Mouse (Mus musculus) fat pad, adult 2 months (tissue): ENCODE measurements around the gene Kcnj15.

Experiments
- DNase-seq: peaks from one replicate; pipeline ENCODE4 v3.0.0-alpha.2; 2011; ENCODE audit warnings: low read depth, low spot score; ENCODE audit errors: extremely low read depth

The Kcnj15 gene

DNA sequence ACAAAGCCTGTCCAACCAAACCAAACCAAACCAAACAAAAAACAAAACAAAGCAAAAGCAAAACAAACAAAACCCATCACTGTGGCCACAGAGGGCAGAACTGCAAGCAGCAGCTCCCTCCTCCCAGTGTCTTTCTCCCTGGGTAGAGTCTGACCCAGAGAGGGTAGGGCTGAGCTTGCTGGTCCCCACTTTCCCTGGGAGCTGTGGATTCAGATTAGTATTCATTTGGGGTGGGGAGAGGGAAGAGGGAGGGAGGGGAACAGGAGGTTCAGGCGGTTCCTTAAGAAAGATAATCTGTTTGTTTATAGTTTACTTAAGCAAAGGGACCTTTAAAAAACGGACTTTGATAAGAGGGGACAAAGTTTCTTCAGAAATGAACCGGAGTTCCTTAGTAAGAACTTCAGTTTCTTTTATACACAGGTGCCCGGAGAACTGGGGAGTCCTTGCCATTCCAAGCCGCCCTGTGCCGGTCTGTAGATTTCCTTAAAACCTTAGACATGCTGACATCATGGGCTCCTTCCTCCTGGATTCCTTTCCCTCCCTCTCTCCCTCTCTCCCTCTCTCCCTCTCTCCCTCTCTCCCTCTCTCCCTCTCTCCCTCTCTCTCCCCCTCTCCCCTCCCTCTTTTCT, at the start of gene Kcnj15:
Gene Kcnj15 (plus strand): TSS at position 293 of the 629 bp plus-strand sequence.
- no peak for DNase-seq

DNA sequence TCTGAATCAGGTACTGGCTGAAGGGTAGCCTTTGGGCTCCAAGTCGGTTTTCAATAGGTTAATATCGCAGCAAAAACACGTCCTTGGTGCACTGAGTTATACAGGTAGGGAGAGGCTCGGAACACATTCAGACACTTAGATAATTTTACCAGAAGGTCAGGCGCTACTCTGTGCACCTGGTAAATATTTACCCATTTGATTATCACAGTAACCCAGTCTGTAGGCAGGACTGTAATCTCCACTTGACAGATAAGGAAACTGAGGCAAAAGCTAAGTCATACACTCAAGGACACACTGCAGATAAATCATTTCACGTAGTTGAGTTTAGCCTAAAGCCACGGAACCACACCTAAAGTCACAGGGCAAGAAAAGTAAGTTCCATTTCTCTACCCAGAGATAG, 49.1 kb upstream of the Kcnj15 start:
- no peak for DNase-seq

DNA sequence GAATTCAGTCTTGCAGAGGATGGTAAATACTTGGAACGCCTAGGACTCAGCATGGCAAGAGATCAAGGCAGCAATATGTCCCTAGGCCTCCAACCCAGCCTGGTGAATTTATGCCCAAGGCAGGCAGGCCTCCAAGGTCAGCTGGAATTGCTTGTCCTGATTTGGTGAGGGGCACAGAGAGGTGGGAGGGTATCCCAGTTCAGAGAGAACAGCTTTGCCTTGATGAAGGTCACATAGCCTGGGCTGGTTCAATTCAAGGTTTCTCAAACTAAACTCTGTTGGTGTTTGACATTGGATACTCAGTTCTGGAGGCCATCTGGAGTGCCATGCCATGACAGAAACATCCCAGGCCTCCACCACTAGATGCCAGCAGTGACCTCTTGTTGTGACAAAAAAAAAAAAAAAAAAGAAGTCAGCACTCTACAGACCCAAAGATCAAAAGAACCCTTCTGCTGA, 48.3 kb upstream of the Kcnj15 start:
- DNase-seq = no peak

DNA sequence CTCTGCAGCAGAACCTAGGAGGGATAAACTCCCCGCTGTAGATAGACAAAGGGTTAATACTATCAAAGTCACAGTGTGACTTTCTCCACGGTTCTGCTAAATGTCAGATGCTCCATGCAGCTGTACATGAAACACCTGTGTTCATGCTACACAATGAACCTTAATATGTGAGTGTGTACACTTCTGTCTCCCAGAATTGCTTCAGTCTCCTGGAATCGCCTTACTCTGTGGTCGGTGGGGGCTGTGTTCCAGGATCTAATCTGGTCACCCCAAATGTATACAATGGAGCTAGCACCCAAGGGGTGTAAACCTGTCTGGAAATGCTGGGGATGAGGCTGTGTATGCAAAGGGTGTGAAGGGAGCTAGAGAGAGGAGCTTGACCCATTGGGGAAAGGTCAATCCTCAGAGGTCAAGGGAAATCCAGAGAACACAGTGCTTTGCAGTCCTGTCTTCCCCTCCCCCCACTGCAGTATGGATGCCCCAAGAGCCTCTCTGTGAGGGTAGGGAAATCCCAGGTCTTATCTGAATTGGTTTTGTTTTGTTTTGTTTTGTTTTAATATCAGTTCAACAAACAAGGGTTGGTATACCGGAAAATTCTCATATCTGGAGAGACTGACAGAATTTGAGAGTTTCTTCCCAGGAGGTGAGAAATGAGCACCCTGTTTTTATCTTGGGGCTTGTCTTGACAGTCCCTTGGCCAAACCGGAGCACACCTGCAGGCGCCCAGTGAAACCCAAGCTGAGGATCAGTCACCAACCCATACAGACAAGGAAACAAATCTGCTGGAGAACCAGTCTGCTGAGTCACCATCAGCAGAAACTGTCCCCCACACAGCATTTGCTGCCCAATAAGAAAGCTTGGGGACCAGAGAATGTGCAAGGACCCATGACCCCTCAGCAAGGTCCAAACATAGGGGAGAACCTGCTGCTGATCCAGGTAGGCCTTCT, 42.8 kb upstream of the Kcnj15 start:
- no peak for DNase-seq

DNA sequence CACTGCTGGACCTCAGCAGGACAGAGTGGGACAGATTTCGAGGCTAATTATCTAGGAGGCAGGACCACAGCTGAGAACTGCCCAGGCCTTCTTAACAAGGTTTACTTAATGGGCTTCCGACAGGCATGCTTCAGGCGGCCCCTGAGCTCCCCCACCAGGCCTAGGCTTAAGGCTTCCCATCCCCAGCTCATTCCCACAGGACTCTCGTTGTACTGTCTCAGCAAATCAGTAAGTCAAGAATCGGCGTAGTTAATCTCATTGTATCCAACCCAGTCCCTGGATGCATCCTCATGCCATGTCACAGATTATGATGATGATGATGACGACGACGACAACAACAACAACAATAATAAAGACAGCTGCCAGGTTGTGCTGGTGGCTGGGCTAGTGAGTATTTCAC, 41.6 kb upstream of the Kcnj15 start:
- DNase-seq = no peak

DNA sequence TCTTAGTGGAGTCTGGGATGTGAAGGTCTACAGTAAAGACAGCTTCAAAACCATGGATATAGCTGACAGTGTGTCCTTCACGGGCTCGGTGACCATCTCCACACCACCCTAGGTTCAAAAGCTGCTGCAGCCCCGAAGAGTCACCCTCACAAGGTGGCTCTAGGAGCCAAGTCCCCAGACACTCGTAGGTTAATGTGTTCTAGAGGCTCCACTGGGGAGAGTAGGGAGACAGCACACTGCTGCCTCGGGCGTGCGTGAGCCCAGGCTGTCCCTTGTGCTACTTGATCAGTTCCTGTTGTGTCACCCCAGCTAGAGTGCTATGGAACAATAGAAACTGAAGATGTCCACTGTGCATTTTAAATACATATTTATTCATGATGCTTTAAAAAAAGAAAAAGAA, 41.0 kb upstream of the Kcnj15 start:
- DNase-seq = no peak

DNA sequence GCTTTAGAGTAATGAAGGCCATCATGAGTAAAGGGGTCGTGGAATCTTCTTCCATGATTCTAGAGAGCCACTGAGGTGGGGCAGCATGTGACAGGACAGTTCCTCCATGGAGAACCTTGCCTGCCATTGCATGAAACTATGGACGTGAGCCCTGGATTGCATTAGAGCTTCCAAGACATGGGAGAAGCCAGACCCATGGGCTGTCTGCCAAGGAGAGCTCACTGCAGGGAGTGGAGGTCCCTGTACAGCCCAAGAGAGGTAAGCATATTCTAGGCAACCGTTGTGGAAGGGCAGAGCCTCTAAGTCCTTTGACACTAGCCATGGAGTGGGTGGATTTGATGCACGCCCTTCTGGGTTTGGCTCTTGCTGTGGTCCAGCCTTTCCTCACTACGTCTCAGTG, 40.5 kb upstream of the Kcnj15 start:
- no peak for DNase-seq

DNA sequence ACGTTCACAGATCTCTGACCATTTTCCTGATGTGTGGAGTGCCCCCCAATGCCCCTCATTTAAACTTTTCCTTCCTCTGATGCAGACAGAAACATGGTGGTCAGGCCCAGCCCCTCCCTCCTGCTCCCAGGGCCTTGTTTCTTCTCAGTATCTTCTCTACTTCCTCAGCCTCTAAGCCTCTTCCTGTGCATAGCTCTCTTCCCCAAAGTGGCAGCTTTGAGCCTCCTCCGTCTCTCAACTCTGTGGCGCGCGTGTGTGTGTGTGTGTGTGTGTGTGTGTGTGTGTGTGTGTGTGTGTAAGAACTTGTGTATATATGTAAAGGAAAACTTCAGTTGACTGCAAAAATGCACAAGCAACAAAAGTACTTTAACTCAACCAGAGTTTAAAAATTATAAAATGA, 38.6 kb upstream of the Kcnj15 start:
- DNase-seq = no peak

DNA sequence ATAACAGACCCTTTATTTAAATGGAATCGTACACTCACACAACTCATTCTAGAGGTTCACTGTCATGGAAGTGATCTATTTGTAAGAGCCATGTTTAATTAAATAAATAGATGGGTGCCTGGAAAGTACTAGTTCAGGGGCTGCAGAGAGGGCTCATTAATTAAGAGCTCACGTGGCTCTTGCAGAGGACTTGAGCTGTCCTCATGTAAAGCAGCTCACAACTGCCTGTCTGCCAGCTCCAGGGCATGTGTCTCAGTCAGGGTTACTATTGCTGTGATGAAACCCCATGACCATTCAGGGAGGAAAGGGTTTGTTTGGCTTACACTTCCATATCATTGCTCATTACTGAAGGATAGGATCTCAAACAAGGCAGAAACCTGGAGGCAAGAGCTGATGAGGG, 37.9 kb upstream of the Kcnj15 start:
- no peak for DNase-seq

DNA sequence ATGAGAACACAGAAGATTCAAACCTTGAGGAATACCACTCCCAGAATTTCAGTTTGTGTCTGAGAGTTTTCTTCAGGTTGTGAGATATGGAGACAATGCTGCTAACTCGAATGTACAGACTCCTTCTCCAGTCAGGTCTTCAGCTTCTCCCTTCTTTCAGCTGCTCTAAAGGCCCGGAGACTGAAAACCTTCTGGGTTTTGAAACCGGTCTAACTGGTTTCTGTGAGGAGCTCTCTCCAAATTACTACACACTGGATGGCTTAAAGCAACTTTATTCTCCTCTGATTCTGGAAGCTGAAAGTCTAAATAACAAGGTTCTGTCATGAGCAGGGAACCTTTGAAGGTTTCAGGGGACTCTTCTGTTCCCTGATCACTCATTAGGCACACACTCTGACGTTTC, 36.3 kb upstream of the Kcnj15 start:
- peak; percentile 40 for DNase-seq

DNA sequence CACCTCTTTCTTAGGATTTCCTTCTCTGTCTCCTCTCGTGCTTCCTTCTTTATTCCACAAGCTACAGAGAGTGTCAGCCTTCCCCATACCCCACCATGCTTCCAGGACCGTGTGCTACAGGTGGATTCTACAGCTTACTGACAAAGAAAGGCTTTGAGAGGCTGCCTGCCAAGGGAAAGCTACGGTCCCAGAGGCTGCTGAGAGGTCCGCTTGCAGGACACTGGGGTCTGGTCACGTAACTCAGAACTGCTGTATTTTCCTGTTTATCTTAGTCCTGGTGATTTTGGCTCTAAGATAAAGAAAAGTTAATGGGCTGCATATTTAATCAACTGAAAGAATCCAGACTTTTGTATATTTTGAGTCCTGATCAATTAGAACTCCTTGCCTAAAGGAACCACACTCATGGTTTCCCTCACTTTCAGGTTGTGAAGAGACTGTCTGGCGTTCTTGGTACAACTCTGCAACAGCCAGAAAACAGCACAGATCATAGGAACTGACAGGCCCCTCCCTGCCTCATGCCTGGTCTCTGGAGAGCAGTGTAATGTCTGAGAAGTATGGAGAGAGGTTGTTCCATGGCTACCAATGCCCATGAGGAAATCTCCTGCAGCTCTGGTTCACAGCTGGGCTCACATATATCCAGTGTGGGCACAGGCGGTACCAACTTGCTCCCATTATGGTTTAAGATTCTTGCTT, 35.2 kb upstream of the Kcnj15 start:
- no peak for DNase-seq

DNA sequence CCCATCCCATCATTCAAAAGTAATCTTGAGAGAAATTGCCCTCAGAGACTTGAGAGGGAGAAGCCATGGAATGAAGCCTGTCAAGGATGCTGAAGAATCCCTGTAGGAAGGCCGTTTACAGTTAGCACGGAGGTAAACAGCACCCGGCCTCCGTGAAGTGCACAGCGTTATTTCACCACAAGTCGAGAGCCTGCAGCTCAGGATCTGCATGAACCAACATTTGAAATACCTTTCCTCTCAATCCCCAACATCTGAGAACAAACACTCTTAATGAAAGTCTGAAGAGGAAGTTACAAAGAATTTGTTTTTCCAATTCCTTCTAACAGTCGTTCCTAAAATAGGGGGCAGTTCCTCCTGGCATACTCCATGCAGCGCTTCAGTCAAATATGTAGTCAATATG, 33.9 kb upstream of the Kcnj15 start:
- no peak for DNase-seq

DNA sequence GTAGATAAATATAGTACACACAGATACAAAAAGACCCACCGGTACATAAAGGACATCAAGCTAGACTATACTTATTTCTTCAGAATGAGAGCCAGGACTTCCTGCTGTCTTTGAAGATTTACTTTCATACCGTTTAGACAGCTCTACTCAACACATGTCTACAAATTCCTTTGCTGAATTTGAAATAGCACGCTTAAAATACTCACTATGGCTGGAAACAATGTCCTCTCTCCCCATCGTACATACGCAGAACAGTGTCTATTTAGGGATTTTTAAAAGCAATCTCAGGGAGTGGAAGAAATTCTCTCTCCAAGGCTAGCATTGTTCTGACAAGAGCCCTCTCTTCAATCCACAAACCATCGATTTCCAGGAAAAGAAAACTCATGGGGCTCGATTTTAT, 32.1 kb upstream of the Kcnj15 start:
- no peak for DNase-seq

DNA sequence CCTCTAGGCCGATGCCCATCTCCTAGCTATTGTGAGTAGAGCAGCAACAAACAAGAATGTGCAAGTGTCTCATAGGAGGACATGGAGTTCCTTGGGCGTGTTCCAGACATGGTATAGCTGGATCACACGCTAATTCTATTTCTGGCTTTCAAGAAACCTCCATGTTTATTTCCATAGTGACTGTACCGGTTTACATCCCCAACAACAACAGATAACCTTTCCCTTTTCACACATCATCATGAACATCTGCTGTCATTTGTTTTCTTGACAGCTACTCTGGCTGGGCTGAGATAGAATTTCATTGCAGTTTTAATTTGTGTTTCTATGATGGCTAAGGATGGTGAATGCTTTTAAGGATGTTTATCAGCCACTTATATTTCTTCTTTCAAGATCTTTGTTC, 25.6 kb upstream of the Kcnj15 start:
- DNase-seq = no peak

DNA sequence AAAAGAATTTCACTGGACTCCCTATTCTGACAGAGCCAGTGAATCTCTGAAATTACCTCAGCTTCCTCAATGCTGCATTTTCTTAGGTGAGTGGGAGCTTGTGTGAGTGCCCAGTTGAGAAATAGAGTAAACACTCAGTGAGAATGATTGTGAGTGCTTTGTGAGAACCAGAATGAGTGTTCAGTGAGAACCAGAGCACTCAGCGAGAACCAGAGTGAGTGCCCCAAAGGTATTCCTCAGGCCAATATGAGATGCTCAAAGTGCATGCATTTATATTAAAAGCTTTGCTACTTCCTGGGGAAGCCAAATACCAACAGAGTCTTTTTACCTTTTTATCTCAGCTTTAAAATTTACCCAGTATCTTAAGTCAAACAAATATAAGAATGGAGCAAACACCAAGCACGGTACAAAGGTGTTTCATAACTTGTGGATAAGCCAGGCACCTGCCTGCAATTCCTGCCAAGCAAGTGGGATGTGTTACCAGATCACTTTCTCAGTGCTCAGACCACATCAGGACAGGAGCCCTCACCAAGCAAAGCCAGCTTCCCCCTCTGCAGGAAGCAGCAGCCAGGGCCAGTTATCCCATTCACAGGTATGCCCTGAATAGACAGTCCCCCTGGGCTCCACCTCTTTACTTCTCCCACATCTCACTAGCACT, 22.3 kb upstream of the Kcnj15 start:
- DNase-seq = no peak

DNA sequence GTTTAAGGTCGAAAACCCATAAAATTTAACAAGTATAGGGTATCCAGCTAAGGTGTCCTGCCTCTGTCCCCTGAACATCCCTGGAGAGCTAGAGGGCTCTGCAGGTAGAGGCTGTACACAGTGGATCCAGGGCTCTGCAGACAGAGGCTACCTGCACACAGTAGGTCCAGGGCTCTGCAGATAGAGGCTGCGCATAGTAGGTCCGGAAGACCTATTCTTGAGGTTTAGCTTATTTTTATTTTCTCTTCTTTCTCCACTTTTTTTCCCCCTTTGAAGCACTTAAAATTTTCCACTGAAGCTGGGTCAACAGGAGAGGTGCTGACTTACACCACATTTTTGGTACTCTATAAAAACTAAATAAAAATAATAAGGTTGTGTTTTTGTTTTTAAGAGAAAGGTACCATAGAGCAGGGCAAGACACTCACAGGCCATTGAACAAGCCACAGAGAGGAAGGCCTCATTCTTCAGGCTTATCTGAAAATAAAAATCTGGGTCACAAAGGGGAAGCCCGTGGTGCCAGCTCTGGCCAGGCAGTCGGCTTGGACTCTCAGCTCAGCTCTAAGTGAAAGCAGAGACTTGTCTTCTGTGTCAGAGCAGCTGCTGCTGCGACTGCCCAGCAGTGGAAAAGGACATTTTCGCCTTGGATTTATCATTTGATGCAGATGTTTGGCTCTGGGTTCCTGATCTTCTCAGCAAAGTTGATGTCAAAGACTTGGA, 18.0 kb upstream of the Kcnj15 start:
- no peak for DNase-seq

DNA sequence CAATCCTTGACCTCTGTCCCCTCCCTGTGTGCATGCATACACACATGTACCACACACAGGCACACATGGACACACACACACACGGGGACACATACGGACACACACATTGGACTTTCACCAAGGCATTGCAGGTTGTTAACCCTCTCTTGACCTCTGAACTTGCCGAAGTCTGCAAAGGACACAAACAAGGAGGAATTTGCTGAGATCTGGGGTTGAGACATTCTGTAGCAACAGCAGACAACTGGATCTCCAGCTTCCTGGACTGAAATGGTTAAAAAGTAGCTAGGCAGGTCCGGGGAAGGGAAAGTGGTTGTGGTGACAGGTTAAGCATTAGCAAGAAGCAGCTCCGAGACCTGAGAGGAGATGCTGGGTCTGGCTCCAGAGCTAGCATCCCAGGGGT, 16.7 kb upstream of the Kcnj15 start:
- DNase-seq = no peak

DNA sequence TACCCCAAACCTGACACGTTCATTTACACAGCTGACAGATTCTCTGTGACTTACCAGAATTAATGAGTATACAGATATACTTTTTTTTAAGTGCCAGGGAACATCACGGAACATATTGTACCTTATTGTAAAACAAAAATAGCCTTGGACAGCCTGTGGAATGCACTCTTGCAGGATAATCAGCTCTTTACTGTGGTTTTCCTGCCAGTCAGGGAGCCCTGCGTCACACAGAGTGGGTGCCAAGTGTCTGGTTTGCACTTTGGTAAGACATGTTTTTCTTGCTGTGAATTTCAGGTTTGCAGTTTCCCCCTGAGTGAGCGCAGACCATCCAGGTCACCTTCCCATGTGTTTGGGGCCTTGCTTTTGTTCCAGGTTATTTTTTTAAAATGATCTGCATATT, 15.8 kb upstream of the Kcnj15 start:
- DNase-seq = no peak

DNA sequence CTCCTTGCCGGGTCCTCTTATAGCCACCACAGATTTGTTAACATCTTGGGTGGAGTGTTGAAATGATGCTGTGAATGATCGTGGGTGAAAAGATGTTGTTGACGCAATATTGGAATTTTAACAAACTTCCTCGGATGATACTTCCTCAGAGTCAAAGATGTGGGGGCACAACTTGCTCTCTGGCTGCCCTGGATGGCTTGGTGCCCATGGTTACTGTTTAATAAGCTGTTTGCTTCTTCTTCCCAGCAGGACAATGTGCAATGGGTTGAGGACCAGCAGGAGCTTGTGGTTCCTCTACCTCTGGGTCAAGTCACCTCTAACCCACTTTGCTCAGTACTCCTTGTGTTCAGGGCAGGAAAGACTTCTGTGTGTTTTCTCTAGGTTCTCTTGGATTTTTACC, 15.2 kb upstream of the Kcnj15 start:
- no peak for DNase-seq

DNA sequence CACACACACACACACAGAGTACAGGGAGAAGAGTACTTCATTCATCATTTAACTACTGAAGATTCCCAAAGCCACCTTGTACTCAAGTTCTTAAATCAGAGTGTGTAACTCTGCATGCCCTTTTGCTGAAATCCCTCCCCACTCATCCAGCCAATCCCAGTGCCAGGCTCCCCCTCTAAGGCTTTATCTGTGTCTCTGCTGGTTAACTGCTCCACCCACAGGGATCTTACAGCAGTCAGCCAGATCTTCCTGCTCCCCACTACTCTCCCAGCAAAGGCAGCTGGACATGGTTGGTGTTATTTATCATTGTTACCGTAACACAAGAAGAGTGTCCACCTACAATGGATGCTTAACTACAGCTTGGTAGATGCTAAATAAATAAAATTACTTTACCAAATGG, 14.0 kb upstream of the Kcnj15 start:
- no peak for DNase-seq
